Mouse (Mus musculus): ENCODE results near the gene Arrb1. TPM values are rescaled to one million over a fixed set of nuclear protein-coding genes. Genes with fewer than 3 reads are reported as not detected.

The Arrb1 gene
- total RNA-seq, 2 experiments from 2014 or later, result 193 to 197 TPM

GRCm38 (mm10) chr7:99649585-99649984 lies 114.3 kb downstream of the Arrb1 start:
- H3K27ac ChIP-seq, result no peak overlapping the region
- intact Hi-C loops (cut with DNase I), result no loop called here
- TF ChIP-seq CTCF (IDR thresholded peaks at IDR 0.05), result no peak
- DNase-seq (ENCODE audit: extremely low spot score in 1 of 2, low spot score in 2 of 2), result no peak
- no peak overlapping the region for H3K4me3 ChIP-seq

GRCm38 (mm10) chr7:99654244-99654643 lies 119.0 kb downstream of the Arrb1 start:
- no peak overlapping the region for H3K27ac ChIP-seq
- TF ChIP-seq CTCF (IDR thresholded peaks at IDR 0.05), result no peak
- no peak overlapping the region for H3K4me3 ChIP-seq
- intact Hi-C loops (cut with DNase I), result no loop called here
- DNase-seq (ENCODE audit: extremely low spot score in 1 of 2, low spot score in 2 of 2), result no peak

Small RNA genes lying within 50 kb of the gene (microRNA-seq; reads per million reads assigned to microRNA genes)
- 720 to 825 reads per million in 2 experiments for gene Mir326

Other genes starting within 250 kb of the Arrb1 start
- gene Serpinh1, start 182.2 kb upstream of the Arrb1 start, total RNA-seq (2021), result 10 to 100 TPM; 22.2 TPM
- gene Gdpd5, start 154.1 kb upstream of the Arrb1 start, total RNA-seq (2021), result 10 to 100 TPM; 40.8 to 42.4 TPM
- gene Klhl35, start 69.5 kb upstream of the Arrb1 start, total RNA-seq (2021), result 1 to 10 TPM; 2.3 to 2.7 TPM
- 100 to 1,000 TPM; 223 to 241 TPM for gene Rps3, start 51.7 kb upstream of the Arrb1 start, total RNA-seq (2021)
- 1 to 10 TPM; 3.4 to 4.5 TPM for gene Tpbgl, start 91.6 kb downstream of the Arrb1 start, total RNA-seq (2021)
- gene Slco2b1, start 175.9 kb downstream of the Arrb1 start, total RNA-seq (2021), result 10 to 100 TPM; 12.3 to 12.9 TPM
- not detected for gene Olfr520, start 194.8 kb downstream of the Arrb1 start, total RNA-seq (2021)
- gene Olfr521, start 228.0 kb downstream of the Arrb1 start, total RNA-seq (2021), result not detected

Measured in left cerebral cortex, adult 2 months (tissue).